16 mouse cellular contexts compared by ENCODE assay signal in the genomic region with DNA sequence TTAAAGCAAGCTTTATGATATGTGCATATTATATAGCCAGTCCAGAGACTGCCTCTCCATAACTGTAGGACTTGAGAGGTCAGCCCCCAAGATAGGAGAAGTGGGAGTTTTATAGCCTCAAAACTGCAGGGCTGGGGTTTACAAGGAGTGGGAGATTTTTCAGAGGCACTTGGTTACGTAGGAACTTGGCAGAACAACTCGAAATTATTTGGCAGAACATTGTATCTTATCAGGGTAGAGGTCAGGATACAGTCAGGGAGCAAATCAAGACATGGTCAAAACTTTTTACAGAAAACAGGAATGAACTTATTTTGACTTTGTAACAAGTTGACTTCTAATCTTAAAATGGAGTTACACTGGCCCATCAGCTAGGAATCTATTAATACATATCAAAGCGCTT. TPM values are rescaled to one million over a fixed set of nuclear protein-coding genes. Genes with fewer than 3 reads are reported as not detected.
DNase-seq lines count a peak whose midpoint lies in the region; ATAC-seq and TF ChIP-seq lines count a peak whose summit lies in the region.
"Had no signal": no experiment of that assay in that cellular context is flagged by ENCODE, and none has a peak within 500 bp of the region (broad histone marks: within the 10 kb centered on the region; RNA-seq: fewer than 3 reads in every experiment).

No protein-coding gene starts in this region.

- H3K79me2 ChIP-seq in heart, adult 2 months (replicated peaks; ENCODE audit: control insufficient read depth, insufficient read depth, low read length): no peaks in the 10 kb centered on the region

- intact Hi-C loops in heart, adult 2 months (cut with DNase I): no loop called here

- TF ChIP-seq POLR2A in heart, adult 2 months (IDR thresholded peaks at IDR 0.05; ENCODE audit: insufficient read depth, low read depth, low read length): no peak
- no peak for TF ChIP-seq POLR2A in lung, adult 2 months (IDR thresholded peaks at IDR 0.05; ENCODE audit: borderline replicate concordance, extremely low read depth, low read depth, low read length)

- H3K36me3 ChIP-seq in heart, adult 2 months (ENCODE audit: control insufficient read depth, insufficient read depth, low read length): peaks cover 12% of the 10 kb centered on the region
- no peaks in the 10 kb centered on the region for H3K36me3 ChIP-seq in heart, embryonic 11.5 days (ENCODE audit: control insufficient read depth, insufficient read depth, low read length)
- H3K36me3 ChIP-seq in lung, embryonic 14.5 days (ENCODE audit: insufficient read depth): no peaks in the 10 kb centered on the region
- no peaks in the 10 kb centered on the region for H3K36me3 ChIP-seq in heart, embryonic 14.5 days (ENCODE audit: control insufficient read depth, insufficient read depth, low read length)
- no peaks in the 10 kb centered on the region for H3K36me3 ChIP-seq in limb, embryonic 15.5 days
- H3K36me3 ChIP-seq: embryonic facial prominence, embryonic 15.5 days; forebrain, embryonic 15.5 days had no signal

- no peaks in the 10 kb centered on the region for H3K9me3 ChIP-seq in heart, embryonic 11.5 days (replicated peaks; ENCODE audit: control insufficient read depth, low read length)
- H3K9me3 ChIP-seq in lung, embryonic 14.5 days (ENCODE audit: low read depth, low read length): no peaks in the 10 kb centered on the region
- no peaks in the 10 kb centered on the region for H3K9me3 ChIP-seq in heart, embryonic 14.5 days (ENCODE audit: control insufficient read depth, low read length)
- no peaks in the 10 kb centered on the region for H3K9me3 ChIP-seq in limb, embryonic 15.5 days
- H3K9me3 ChIP-seq: embryonic facial prominence, embryonic 15.5 days; forebrain, embryonic 15.5 days had no signal

- H3K4me2 ChIP-seq in heart, embryonic 11.5 days: no peak overlapping the region
- H3K4me2 ChIP-seq in lung, embryonic 14.5 days: no peak overlapping the region
- no peak overlapping the region for H3K4me2 ChIP-seq in heart, embryonic 14.5 days (ENCODE audit: low read length)
- H3K4me2 ChIP-seq in limb, embryonic 15.5 days: no peak overlapping the region
- H3K4me2 ChIP-seq: embryonic facial prominence, embryonic 15.5 days; forebrain, embryonic 15.5 days; hindbrain, embryonic 14.5 days had no signal

- no peak overlapping the region for H3K9ac ChIP-seq in heart, adult 2 months (ENCODE audit: low read depth, low read length)
- no peak overlapping the region for H3K9ac ChIP-seq in heart, embryonic 11.5 days (ENCODE audit: low read depth, low read length)
- no peak overlapping the region for H3K9ac ChIP-seq in lung, embryonic 14.5 days
- H3K9ac ChIP-seq in heart, embryonic 14.5 days (ENCODE audit: low read length): no peak overlapping the region
- no peak overlapping the region for H3K9ac ChIP-seq in limb, embryonic 15.5 days
- H3K9ac ChIP-seq: embryonic facial prominence, embryonic 15.5 days; forebrain, embryonic 15.5 days; hindbrain, embryonic 14.5 days had no signal

- H3K27me3 ChIP-seq in heart, adult 2 months (ENCODE audit: control insufficient read depth, insufficient read depth, low read length): no peaks in the 10 kb centered on the region
- H3K27me3 ChIP-seq in heart, embryonic 11.5 days (ENCODE audit: control insufficient read depth, insufficient read depth, low read length): no peaks in the 10 kb centered on the region
- H3K27me3 ChIP-seq in lung, embryonic 14.5 days (ENCODE audit: insufficient read depth, low read length): no peaks in the 10 kb centered on the region
- H3K27me3 ChIP-seq in heart, embryonic 14.5 days (ENCODE audit: control insufficient read depth, insufficient read depth, low read length): no peaks in the 10 kb centered on the region
- H3K27me3 ChIP-seq in limb, embryonic 15.5 days: no peaks in the 10 kb centered on the region
- H3K27me3 ChIP-seq: embryonic facial prominence, embryonic 15.5 days; forebrain, embryonic 15.5 days had no signal

- no peak for DNase-seq in heart, adult 2 months
- DNase-seq in lung, embryonic 14.5 days: peak; percentile 70
- DNase-seq in lung, adult 2 months: no peak
- no peak for DNase-seq in thymus, postnatal 36 days
- DNase-seq in urinary bladder, postnatal 14 days (ENCODE audit: low spot score): no peak
- DNase-seq: cerebellum, adult 11-12 months; gastrocnemius, postnatal 36 days; liver had no signal

- peak overlapping the region; percentile 72 for H3K27ac ChIP-seq in heart, adult 2 months
- H3K27ac ChIP-seq in heart, embryonic 11.5 days (ENCODE audit: low read depth, low read length): no peak overlapping the region
- no peak overlapping the region for H3K27ac ChIP-seq in lung, embryonic 14.5 days (ENCODE audit: low read depth)
- H3K27ac ChIP-seq in heart, embryonic 14.5 days (replicated peaks in 1 of 2; ENCODE audit: control insufficient read depth in 1 of 2, insufficient read depth in 1 of 2, low read depth in 2 of 2, low read length in 2 of 2): no peak overlapping the region
- no peak overlapping the region for H3K27ac ChIP-seq in limb, embryonic 15.5 days
- H3K27ac ChIP-seq: embryonic facial prominence, embryonic 15.5 days; forebrain, embryonic 15.5 days; hindbrain, embryonic 14.5 days had no signal

- TF ChIP-seq CTCF in heart, adult 2 months (IDR thresholded peaks at IDR 0.05): no peak
- TF ChIP-seq CTCF in lung, embryonic 14.5 days (IDR thresholded peaks at IDR 0.05; ENCODE audit: low read depth): no peak
- TF ChIP-seq CTCF in lung, adult 2 months (IDR thresholded peaks at IDR 0.05; ENCODE audit: insufficient read depth, low read length): no peak

- 13% methylated on average over 3 of the region's 3 CpGs for WGBS in heart, adult 2 months
- WGBS in heart, embryonic 11.5 days (ENCODE audit: insufficient replicate concordance): 57% methylated on average over 3 of the region's 3 CpGs
- 48% methylated on average over 3 of the region's 3 CpGs for WGBS in lung, embryonic 14.5 days
- WGBS in lung, adult 2 months: 41% methylated on average over 3 of the region's 3 CpGs
- WGBS in heart, embryonic 14.5 days: 43% methylated on average over 3 of the region's 3 CpGs
- 54% methylated on average over 3 of the region's 3 CpGs for WGBS in limb, embryonic 15.5 days

- peaks cover 14% of the 10 kb centered on the region for H3K4me1 ChIP-seq in heart, adult 2 months (ENCODE audit: control insufficient read depth, insufficient read depth, low read length)
- H3K4me1 ChIP-seq in heart, embryonic 11.5 days (ENCODE audit: control insufficient read depth, insufficient read depth, low read length): no peaks in the 10 kb centered on the region
- H3K4me1 ChIP-seq in lung, embryonic 14.5 days (ENCODE audit: insufficient read depth): no peaks in the 10 kb centered on the region
- H3K4me1 ChIP-seq in lung, adult 2 months (ENCODE audit: control insufficient read depth, insufficient read depth, low read length): no peaks in the 10 kb centered on the region
- peaks cover 3 to 4% of the 10 kb centered on the region in 2 experiments; a peak in 1 of 4 replicates for H3K4me1 ChIP-seq in heart, embryonic 14.5 days (ENCODE audit: control insufficient read depth in 2 of 2, insufficient read depth in 2 of 2, low read length in 2 of 2)
- H3K4me1 ChIP-seq in limb, embryonic 15.5 days: no peaks in the 10 kb centered on the region
- H3K4me1 ChIP-seq: embryonic facial prominence, embryonic 15.5 days had no signal

- no peak for TF ChIP-seq EP300 in heart, adult 2 months (IDR thresholded peaks at IDR 0.05; ENCODE audit: insufficient read depth, low read depth, low read length)

- H3K4me3 ChIP-seq in heart, adult 2 months: no peak overlapping the region
- no peak overlapping the region for H3K4me3 ChIP-seq in heart, embryonic 11.5 days (ENCODE audit: low read depth, low read length)
- no peak overlapping the region for H3K4me3 ChIP-seq in lung, embryonic 14.5 days (ENCODE audit: low read depth, low read length)
- no peak overlapping the region for H3K4me3 ChIP-seq in lung, adult 2 months (replicated peaks; ENCODE audit: extremely low read depth, low read depth, low read length)
- no peak overlapping the region for H3K4me3 ChIP-seq in heart, embryonic 14.5 days (ENCODE audit: control insufficient read depth in 1 of 2, insufficient read depth in 1 of 2, low read depth in 1 of 2, low read length in 2 of 2)
- H3K4me3 ChIP-seq in limb, embryonic 15.5 days: no peak overlapping the region
- H3K4me3 ChIP-seq: embryonic facial prominence, embryonic 15.5 days; forebrain, embryonic 15.5 days; myocyte had no signal

- ATAC-seq in heart, embryonic 11.5 days (replicated peaks; ENCODE audit: insufficient number of reproducible peaks, low FRiP score, low TSS enrichment): no peak
- ATAC-seq in lung, embryonic 14.5 days (ENCODE audit: insufficient read depth): peak; percentile 77; the same call in 1 of the 2 replicates
- 0 out of 2 replicates have a peak, but pooled peaks have one; percentile 47 for ATAC-seq in heart, embryonic 14.5 days (ENCODE audit: insufficient number of reproducible peaks, insufficient read depth, low FRiP score, low read depth)
- peak; percentile 40; the same call in 1 of the 2 replicates for ATAC-seq in limb, embryonic 15.5 days (ENCODE audit: insufficient number of reproducible peaks, low FRiP score, low TSS enrichment, low read depth)
- ATAC-seq: CD4-positive, CD25-positive, alpha-beta regulatory T cell, adult 4 months; forebrain, embryonic 15.5 days had no signal

RNA-seq across cellular contexts. Expression of a gene that starts 6.9 kb away (rescaled TPM):
- 1 to 10 TPM; 3.1 to 5.0 TPM for total RNA-seq in heart, adult 2 months (2021)
- 4.5 and 7.9 TPM in 2 replicates for polyA plus RNA-seq in heart, adult 2 months (2012; rRNA removed)
- 0.59 and 0.84 TPM in 2 replicates for polyA plus RNA-seq in heart, embryonic 11.5 days (2014; fragmentation: Nextera tagmentation; extraction: Ambion mirVana)
- 0.20 and 0.27 TPM in 2 replicates for polyA plus RNA-seq in lung, embryonic 14.5 days (2014; fragmentation: Nextera tagmentation; extraction: Ambion mirVana)
- polyA plus RNA-seq in lung, adult 2 months (2012; rRNA removed): 7.0 and 7.3 TPM in 2 replicates
- polyA plus RNA-seq in heart, embryonic 14.5 days (2014; fragmentation: Nextera tagmentation; extraction: Ambion mirVana): 0.86 and 0.89 TPM in 2 replicates
- polyA plus RNA-seq in limb, embryonic 15.5 days (2015; fragmentation: Nextera tagmentation; extraction: Ambion mirVana): 0.14 TPM in 1 of 2 replicates, not detected in the other
- polyA plus RNA-seq: CD4-positive, CD25-positive, alpha-beta regulatory T cell, adult 4 months had no signal
